Comparison of ENCODE assay signal across 15 mouse cellular contexts in the genomic region with DNA sequence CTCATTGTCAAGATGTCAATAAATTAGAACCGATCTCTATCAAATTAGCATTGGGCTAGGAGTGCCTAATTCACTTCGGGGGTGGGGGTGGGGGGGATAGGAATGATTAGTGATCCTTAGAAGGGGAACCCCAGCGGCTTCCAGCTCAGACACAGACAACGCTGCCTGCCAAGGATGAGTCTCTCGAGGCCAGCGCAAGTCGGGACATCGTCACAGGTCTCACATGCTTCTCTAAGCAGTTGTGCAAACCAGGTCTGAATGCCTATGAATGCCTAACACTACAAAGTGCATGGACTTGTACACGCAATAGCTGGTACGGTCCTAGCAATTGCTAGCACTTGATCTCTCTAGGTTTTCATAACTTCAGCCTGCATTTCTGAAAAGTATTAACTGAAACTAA.
"Had no signal": no experiment of that assay in that cellular context is flagged by ENCODE, and none has a peak within 500 bp of the region (broad histone marks: within the 10 kb centered on the region; RNA-seq: fewer than 3 reads in every experiment).

No protein-coding gene starts in this region.

- H3K9ac ChIP-seq: neural tube, embryonic 15.5 days; stomach, embryonic 15.5 days had no signal

- H3K4me1 ChIP-seq: stomach, embryonic 15.5 days had no signal

- H3K4me2 ChIP-seq: neural tube, embryonic 15.5 days; stomach, embryonic 15.5 days had no signal

- H3K27ac ChIP-seq: neural tube, embryonic 15.5 days; stomach, embryonic 15.5 days; stomach, postnatal 0 days had no signal

- H3K27me3 ChIP-seq: neural tube, embryonic 15.5 days; stomach, embryonic 15.5 days had no signal

- H3K4me3 ChIP-seq: neural tube, embryonic 15.5 days; stomach, embryonic 15.5 days had no signal

- H3K36me3 ChIP-seq: stomach, embryonic 15.5 days had no signal

- H3K9me3 ChIP-seq: neural tube, embryonic 15.5 days; stomach, embryonic 15.5 days had no signal

- DNase-seq: retina, postnatal 1 day; right cerebral cortex, adult 18-20 months; right cerebral cortex, postnatal 14 days; right cerebral cortex, postnatal 25 days; right cerebral cortex, postnatal 4 days; spleen, adult 18-20 months; thymus, adult 18-20 months; thymus, adult 2 months; thymus, postnatal 14 days; thymus, postnatal 25 days; thymus, postnatal 36 days; thymus, postnatal 4 days had no signal
